Mouse (Mus musculus): Measurements from ENCODE around the gene Wdr60. TPM values are rescaled to one million over a fixed set of nuclear protein-coding genes. Genes with fewer than 3 reads are reported as not detected.
"Not testable (repeated sequence)": the region's sequence is repeated elsewhere in the genome, so short reads cannot be mapped to it uniquely, and the experiment has no call there.

The Wdr60 gene
- polyA plus RNA-seq, 1 experiment from 2014 or later, result 20.2 TPM

- H3K27ac ChIP-seq, result peak within 1 kb of the TSS; percentile 98
- under 1% methylated on average over 66 of the region's 68 CpGs for WGBS
Observed at GRCm38 (mm10) chr12:116280653-116281364, 18.0 kb upstream of the Wdr60 start, which contains the start of gene Esyt2. TSS of gene Esyt2 (plus strand) at chr12:116281196.

DNA sequence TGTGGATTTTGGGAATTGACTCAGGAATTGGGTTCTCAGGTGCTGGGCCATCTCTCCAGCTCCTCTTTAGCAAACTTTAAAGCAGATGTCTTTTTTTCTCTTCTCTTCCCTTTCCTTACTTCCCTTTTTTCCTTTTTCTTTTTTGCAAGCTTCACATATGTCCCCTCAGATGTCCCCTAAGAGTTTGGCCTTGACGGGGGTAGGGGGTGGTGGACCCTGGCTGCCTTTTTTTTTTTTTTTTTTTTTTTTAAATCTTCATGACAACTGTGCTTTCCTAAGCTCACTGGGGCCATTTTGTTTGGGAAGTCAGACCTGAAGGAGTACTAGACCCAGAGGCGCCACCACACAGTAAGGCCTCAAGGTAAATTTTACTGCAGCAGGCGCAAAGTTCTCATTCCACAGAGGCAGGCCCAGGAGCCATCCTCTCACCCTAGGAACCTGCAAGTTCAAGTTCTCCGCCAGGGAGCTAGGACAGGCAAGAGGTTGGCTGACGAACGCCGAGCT lies 17.4 kb upstream of the Wdr60 start:
- WGBS, result 1% methylated on average over 7 of the region's 7 CpGs
- ATAC-seq (replicated peaks; ENCODE audit: low FRiP score), result no peak
- peak overlapping the region; percentile 84 for H3K4me3 ChIP-seq (replicated peaks)

More at GRCm38 (mm10) chr12:116280653-116281364, 18.0 kb upstream of the Wdr60 start, which contains the start of gene Esyt2:
- peak; percentile 97 for ATAC-seq (replicated peaks; ENCODE audit: low FRiP score)
- Histone ChIP-seq H3K27me3 (no peaks in the 10 kb centered on the region), H3K4me1 (peaks cover 5% of the 10 kb centered on the region), H3K36me3 (no peaks in the 10 kb centered on the region), H3K4me3 (replicated peaks) (peak within 1 kb of the TSS; percentile 84), H3K9me3 (replicated peaks) (no peaks in the 10 kb centered on the region), H3K4me2 (peak within 1 kb of the TSS; percentile 86), H3K9ac (peak within 1 kb of the TSS; percentile 86)

GRCm38 (mm10) chr12:116279181-116279580 lies 16.4 kb upstream of the Wdr60 start:
- H3K36me3 ChIP-seq, result no peaks in the 10 kb centered on the region
- no peaks in the 10 kb centered on the region for H3K9me3 ChIP-seq (replicated peaks)
- 96% methylated on average over 2 of the region's 2 CpGs for whole genome bisulfite sequencing
- no peak for ATAC-seq (replicated peaks; ENCODE audit: low FRiP score)
- H3K27me3 ChIP-seq, result no peaks in the 10 kb centered on the region
- H3K27ac ChIP-seq, result no peak overlapping the region
- peaks cover 5% of the 10 kb centered on the region for H3K4me1 ChIP-seq
- no peak overlapping the region for H3K4me2 ChIP-seq
- H3K4me3 ChIP-seq (replicated peaks), result no peak overlapping the region
- no peak overlapping the region for H3K9ac ChIP-seq

More for the DNA sequence above, 17.4 kb upstream of the Wdr60 start:
- Histone ChIP-seq H3K9me3 (replicated peaks) (no peaks in the 10 kb centered on the region), H3K27me3 (no peaks in the 10 kb centered on the region), H3K36me3 (no peaks in the 10 kb centered on the region), H3K27ac (peak overlapping the region; percentile 98), H3K4me1 (peaks cover 5% of the 10 kb centered on the region), H3K4me2 (peak overlapping the region; percentile 67), H3K9ac (peak overlapping the region; percentile 71)

DNA sequence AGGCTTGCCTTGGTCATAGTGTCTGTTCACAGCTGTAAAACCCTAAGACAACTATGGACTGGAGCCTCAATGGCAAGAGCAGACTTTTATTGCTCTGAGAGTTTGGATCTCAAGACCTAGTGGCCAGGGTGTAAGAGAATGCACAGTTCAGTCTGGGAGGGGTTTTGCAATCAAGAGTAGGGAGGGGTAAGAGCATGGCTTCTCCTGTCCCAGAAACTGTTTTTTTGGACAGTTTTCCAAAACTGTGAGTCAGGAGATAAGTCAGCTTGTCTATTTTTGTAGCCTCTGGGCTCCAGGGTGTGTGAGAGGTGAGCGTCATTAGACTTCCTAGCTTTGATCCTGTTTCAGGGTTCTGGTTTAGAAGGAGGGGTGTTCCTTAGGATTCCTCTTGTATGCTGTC lies 15.7 kb upstream of the Wdr60 start:
- ATAC-seq (replicated peaks; ENCODE audit: low FRiP score), result no peak
- H3K9ac ChIP-seq, result no peak overlapping the region
- no peak overlapping the region for H3K27ac ChIP-seq
- no peaks in the 10 kb centered on the region for H3K36me3 ChIP-seq
- H3K27me3 ChIP-seq, result no peaks in the 10 kb centered on the region
- 69% methylated on average over 1 of the region's 1 CpGs for WGBS
- no peaks in the 10 kb centered on the region for H3K9me3 ChIP-seq (replicated peaks)
- H3K4me3 ChIP-seq (replicated peaks), result no peak overlapping the region
- peaks cover 5% of the 10 kb centered on the region for H3K4me1 ChIP-seq
- H3K4me2 ChIP-seq, result no peak overlapping the region

GRCm38 (mm10) chr12:116276961-116277360 lies 14.1 kb upstream of the Wdr60 start:
- 65% methylated on average over 2 of the region's 2 CpGs for WGBS
- Histone ChIP-seq H3K27me3 (no peaks in the 10 kb centered on the region), H3K4me1 (peaks cover 5% of the 10 kb centered on the region), H3K36me3 (no peaks in the 10 kb centered on the region), H3K9ac (no peak overlapping the region), H3K9me3 (replicated peaks) (no peaks in the 10 kb centered on the region), H3K4me2 (no peak overlapping the region), H3K4me3 (replicated peaks) (no peak overlapping the region), H3K27ac (no peak overlapping the region)
- ATAC-seq (replicated peaks; ENCODE audit: low FRiP score), result no peak

DNA sequence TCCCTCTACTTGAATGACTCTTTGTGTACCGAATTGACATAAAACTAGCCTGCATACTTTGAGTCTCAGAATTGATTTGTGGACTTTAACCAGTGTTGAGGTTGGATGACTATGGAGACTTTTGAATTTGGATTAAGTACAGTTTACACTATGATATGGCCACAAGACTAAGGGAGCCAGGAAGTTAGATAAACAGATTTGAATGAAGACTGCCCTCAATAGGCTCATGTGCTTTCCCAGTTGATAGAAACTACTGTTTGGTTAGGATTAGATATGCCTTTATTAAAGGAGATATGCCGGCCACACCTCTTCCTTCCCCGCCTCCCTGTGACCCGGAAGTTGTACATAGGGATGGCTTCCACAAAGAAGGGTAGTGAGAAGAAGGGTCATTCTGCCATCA lies 12.8 kb upstream of the Wdr60 start:
- H3K4me2 ChIP-seq, result no peak overlapping the region
- 91% methylated on average over 4 of the region's 4 CpGs for WGBS
- H3K4me1 ChIP-seq, result peaks cover 5% of the 10 kb centered on the region
- H3K36me3 ChIP-seq, result no peaks in the 10 kb centered on the region
- ATAC-seq (replicated peaks; ENCODE audit: low FRiP score), result no peak
- no peaks in the 10 kb centered on the region for H3K9me3 ChIP-seq (replicated peaks)
- no peak overlapping the region for H3K9ac ChIP-seq
- H3K27me3 ChIP-seq, result 0 out of 2 replicates have a peak, but pooled peaks cover 2% of the 10 kb centered on the region
- H3K4me3 ChIP-seq (replicated peaks), result no peak overlapping the region
- no peak overlapping the region for H3K27ac ChIP-seq

- H3K4me1 ChIP-seq, result not testable (repeated sequence)
- WGBS, result 74% methylated on average over 2 of the region's 2 CpGs
Observed at GRCm38 (mm10) chr12:116275086-116275485, 12.3 kb upstream of the Wdr60 start, which contains the start of gene Gm11027. TSS of gene Gm11027 (plus strand) at chr12:116275386.

DNA sequence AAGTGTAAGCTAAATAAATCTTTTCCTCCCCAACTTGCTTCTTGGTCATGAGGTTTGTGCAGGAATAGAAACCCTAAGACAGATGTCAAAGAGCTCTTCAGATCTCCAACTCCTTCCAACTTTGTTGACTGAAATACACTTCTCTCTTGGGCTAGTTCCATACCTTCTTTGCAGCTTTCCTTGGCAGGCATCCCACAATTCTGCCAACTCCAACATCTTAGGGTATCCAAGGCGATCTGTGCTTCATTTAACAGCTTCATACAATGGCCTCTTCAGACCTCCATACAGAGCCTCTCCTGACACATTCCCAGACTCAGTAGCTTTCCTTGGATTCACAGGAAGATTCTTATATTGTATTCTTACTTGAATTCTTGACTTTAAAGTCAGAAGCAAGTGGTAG lies 10.9 kb upstream of the Wdr60 start:
- Histone ChIP-seq H3K36me3 (no peaks in the 10 kb centered on the region), H3K27ac (no peak overlapping the region), H3K27me3 (0 out of 2 replicates have a peak, but pooled peaks cover 3% of the 10 kb centered on the region), H3K9ac (no peak overlapping the region), H3K4me3 (replicated peaks) (no peak overlapping the region), H3K4me2 (no peak overlapping the region), H3K4me1 (no peaks in the 10 kb centered on the region), H3K9me3 (replicated peaks) (no peaks in the 10 kb centered on the region)
- 71% methylated on average over 1 of the region's 1 CpGs for WGBS
- ATAC-seq (replicated peaks; ENCODE audit: low FRiP score), result no peak

More at GRCm38 (mm10) chr12:116275086-116275485, 12.3 kb upstream of the Wdr60 start, which contains the start of gene Gm11027:
- H3K27me3 ChIP-seq; H3K36me3 ChIP-seq; H3K4me2 ChIP-seq; H3K4me3 ChIP-seq (replicated peaks); H3K9ac ChIP-seq; H3K9me3 ChIP-seq (replicated peaks); H3K27ac ChIP-seq; ATAC-seq (replicated peaks; ENCODE audit: low FRiP score): not testable (repeated sequence)

DNA sequence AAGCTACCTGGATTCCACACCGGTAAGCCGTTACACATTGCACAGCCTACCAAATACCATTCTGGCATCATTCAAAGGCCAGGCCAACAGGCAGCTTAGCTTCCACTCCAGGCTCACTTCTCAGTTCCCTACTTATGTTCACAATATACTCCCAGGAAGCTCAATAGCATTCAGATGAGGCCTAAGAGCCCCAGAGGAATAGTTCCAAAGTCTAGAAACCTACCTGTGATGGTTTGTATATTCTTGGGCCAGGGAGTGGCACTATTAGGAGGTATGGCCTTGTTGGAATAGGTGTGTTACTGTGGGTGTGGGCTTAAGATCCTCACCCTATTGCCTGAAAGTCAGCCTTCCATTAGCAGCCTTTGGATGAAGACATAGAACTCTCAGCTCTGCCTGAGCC lies 8.2 kb upstream of the Wdr60 start:
- Histone ChIP-seq H3K4me3 (replicated peaks) (no peak overlapping the region), H3K9me3 (replicated peaks) (no peaks in the 10 kb centered on the region), H3K36me3 (no peaks in the 10 kb centered on the region), H3K27me3 (0 out of 2 replicates have a peak, but pooled peaks cover 3% of the 10 kb centered on the region), H3K9ac (no peak overlapping the region), H3K4me1 (no peaks in the 10 kb centered on the region), H3K27ac (no peak overlapping the region), H3K4me2 (no peak overlapping the region)
- WGBS, result 95% methylated on average over 2 of the region's 2 CpGs
- ATAC-seq (replicated peaks; ENCODE audit: low FRiP score), result no peak

GRCm38 (mm10) chr12:116270538-116270937 lies 7.7 kb upstream of the Wdr60 start:
- WGBS, result 81% methylated on average over 1 of the region's 1 CpGs
- Histone ChIP-seq H3K4me3 (replicated peaks) (no peak overlapping the region), H3K4me1 (no peaks in the 10 kb centered on the region), H3K27ac (no peak overlapping the region), H3K9ac (no peak overlapping the region), H3K27me3 (0 out of 2 replicates have a peak, but pooled peaks cover 3% of the 10 kb centered on the region), H3K9me3 (replicated peaks) (no peaks in the 10 kb centered on the region), H3K4me2 (no peak overlapping the region), H3K36me3 (no peaks in the 10 kb centered on the region)
- no peak for ATAC-seq (replicated peaks; ENCODE audit: low FRiP score)

DNA sequence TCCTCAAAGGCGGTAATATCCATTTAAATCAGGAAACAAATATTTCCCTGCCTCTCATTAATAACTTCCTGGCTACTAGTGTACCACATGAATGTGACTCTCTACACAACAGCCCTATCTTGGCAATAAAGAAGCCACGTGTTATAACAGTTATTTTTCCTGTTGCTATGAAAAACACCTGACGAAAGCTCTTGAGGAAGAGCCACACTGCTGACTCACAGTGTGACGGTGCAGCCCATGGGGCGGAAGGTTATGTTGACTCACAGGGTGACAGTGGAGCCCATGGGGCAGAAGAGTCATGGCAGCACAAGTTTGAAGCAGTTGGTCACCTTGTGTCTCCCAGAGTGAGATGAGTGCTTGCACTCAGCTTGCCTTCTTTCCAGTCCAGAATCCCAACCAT lies 6.6 kb upstream of the Wdr60 start:
- H3K27ac ChIP-seq, result no peak overlapping the region
- no peaks in the 10 kb centered on the region for H3K9me3 ChIP-seq (replicated peaks)
- no peak for ATAC-seq (replicated peaks; ENCODE audit: low FRiP score)
- no peak overlapping the region for H3K4me2 ChIP-seq
- 0 out of 2 replicates have a peak, but pooled peaks cover 3% of the 10 kb centered on the region for H3K27me3 ChIP-seq
- WGBS, result 67% methylated on average over 5 of the region's 5 CpGs
- no peaks in the 10 kb centered on the region for H3K4me1 ChIP-seq
- H3K4me3 ChIP-seq (replicated peaks), result no peak overlapping the region
- H3K36me3 ChIP-seq, result no peaks in the 10 kb centered on the region
- H3K9ac ChIP-seq, result no peak overlapping the region

GRCm38 (mm10) chr12:116265275-116265674 lies 2.5 kb upstream of the Wdr60 start:
- WGBS, result 87% methylated on average over 2 of the region's 2 CpGs
- no peak overlapping the region for H3K9ac ChIP-seq
- no peak overlapping the region for H3K4me2 ChIP-seq
- H3K4me1 ChIP-seq, result 0 out of 2 replicates have a peak, but pooled peaks cover 2% of the 10 kb centered on the region
- no peaks in the 10 kb centered on the region for H3K9me3 ChIP-seq (replicated peaks)
- H3K36me3 ChIP-seq, result no peaks in the 10 kb centered on the region
- H3K4me3 ChIP-seq (replicated peaks), result no peak overlapping the region
- ATAC-seq (replicated peaks; ENCODE audit: low FRiP score), result no peak
- no peak overlapping the region for H3K27ac ChIP-seq
- H3K27me3 ChIP-seq, result no peaks in the 10 kb centered on the region
